In the genomic region with DNA sequence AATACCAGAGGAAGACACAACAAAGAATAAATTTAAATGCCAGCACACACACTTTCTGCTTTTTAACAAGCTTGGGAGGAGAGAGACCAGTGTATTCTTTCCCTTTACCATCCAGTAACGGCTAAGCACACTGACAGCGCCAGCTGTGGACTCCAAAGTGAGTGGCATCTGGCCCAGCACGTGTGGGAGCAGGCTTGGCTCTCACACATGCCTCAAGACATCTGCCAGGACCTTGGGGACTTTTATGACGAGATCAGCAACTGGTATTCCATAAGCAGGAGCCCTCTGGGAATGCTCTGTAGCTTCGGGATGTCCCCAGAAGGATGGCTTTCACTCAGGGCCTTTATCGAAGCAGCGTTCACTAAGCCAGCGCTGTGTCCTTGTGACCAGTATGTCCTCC, we compare ENCODE assay signal across 19 mouse cellular contexts.
"Had no signal": no experiment of that assay in that cellular context is flagged by ENCODE, and none has a peak within 500 bp of the region (broad histone marks: within the 10 kb centered on the region; RNA-seq: fewer than 3 reads in every experiment).

No protein-coding gene starts in this region.

- H3K4me3 ChIP-seq: intestine, embryonic 15.5 days; limb, embryonic 12.5 days; liver, embryonic 13.5 days; midbrain, embryonic 12.5 days; midbrain, embryonic 15.5 days had no signal

- H3K4me2 ChIP-seq: intestine, embryonic 15.5 days; limb, embryonic 12.5 days; liver, embryonic 13.5 days; midbrain, embryonic 12.5 days; midbrain, embryonic 15.5 days had no signal

- H3K36me3 ChIP-seq: intestine, embryonic 15.5 days; limb, embryonic 12.5 days; liver, embryonic 13.5 days; midbrain, embryonic 12.5 days; midbrain, embryonic 15.5 days had no signal

- H3K27ac ChIP-seq: intestine, embryonic 15.5 days; limb, embryonic 12.5 days; liver, embryonic 13.5 days; macrophage; midbrain, embryonic 12.5 days; midbrain, embryonic 15.5 days; stomach, postnatal 0 days had no signal

- DNase-seq: kidney, adult 11 months; kidney, adult 8-10 months; kidney, postnatal 14 days; kidney, postnatal 4 days; liver, embryonic 13.5 days; lung, adult 2 months; lung, postnatal 14 days; right cerebral cortex, adult 18-20 months; right cerebral cortex, postnatal 14 days; right cerebral cortex, postnatal 4 days; thymus, adult 2 months; thymus, postnatal 14 days; thymus, postnatal 4 days had no signal

- H3K27me3 ChIP-seq: intestine, embryonic 15.5 days; liver, embryonic 13.5 days; midbrain, embryonic 12.5 days; midbrain, embryonic 15.5 days had no signal

- H3K9ac ChIP-seq: intestine, embryonic 15.5 days; limb, embryonic 12.5 days; liver, embryonic 13.5 days; midbrain, embryonic 12.5 days; midbrain, embryonic 15.5 days had no signal

- ATAC-seq: intestine, embryonic 15.5 days; midbrain, embryonic 15.5 days had no signal

- H3K4me1 ChIP-seq: limb, embryonic 12.5 days; liver, embryonic 13.5 days; midbrain, embryonic 12.5 days; midbrain, embryonic 15.5 days had no signal

- H3K9me3 ChIP-seq: intestine, embryonic 15.5 days; limb, embryonic 12.5 days; liver, embryonic 13.5 days; midbrain, embryonic 12.5 days; midbrain, embryonic 15.5 days had no signal
